Comparison of ENCODE assay signal across 19 mouse cellular contexts in the genomic region with DNA sequence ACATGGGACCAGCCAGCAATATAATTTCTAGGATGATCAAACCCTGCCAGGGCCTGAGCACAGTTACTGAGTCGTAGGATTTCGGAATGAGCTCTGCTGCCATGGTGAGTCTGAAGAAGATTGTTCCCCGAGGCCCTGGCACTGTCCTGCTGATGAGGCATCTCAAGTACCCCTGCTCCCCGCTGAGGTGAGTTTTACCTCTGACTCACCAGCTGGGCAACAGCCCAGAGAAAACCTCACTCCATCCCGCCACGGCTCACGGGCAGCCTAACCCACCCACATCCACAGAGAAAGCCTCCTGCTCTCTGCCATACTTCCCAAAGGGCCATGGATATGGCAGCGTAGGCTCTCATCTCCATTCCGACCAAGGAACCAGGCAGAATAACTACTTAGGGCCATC.
DNase-seq lines count a peak whose midpoint lies in the region; ATAC-seq and TF ChIP-seq lines count a peak whose summit lies in the region.
"Had no signal": no experiment of that assay in that cellular context is flagged by ENCODE, and none has a peak within 500 bp of the region (broad histone marks: within the 10 kb centered on the region; RNA-seq: fewer than 3 reads in every experiment).

No protein-coding gene starts in this region.

- peak; percentile 22 for DNase-seq in adrenal gland, adult 2 months
- DNase-seq in adrenal gland, postnatal 36 days = no peak
- no peak for DNase-seq in hindbrain, postnatal 0 days (ENCODE audit: low spot score)
- no peak for DNase-seq in neural tube, embryonic 10.5 days (ENCODE audit: extremely low spot score, low spot score)
- DNase-seq in NIH3T3 (ENCODE audit: low read depth) = peak; percentile 53
- no peak for DNase-seq in gastrocnemius, postnatal 14 days
- DNase-seq: cerebellum, adult 11-12 months; cerebellum, adult 9-10 months; heart, adult 2 months; heart, postnatal 14 days; kidney, adult 11 months; kidney, adult 9 months had no signal

- ATAC-seq in hindbrain, embryonic 12.5 days (ENCODE audit: low FRiP score) = 0 out of 2 replicates have a peak, but pooled peaks have one; percentile 2
- no peak for ATAC-seq in hindbrain, postnatal 0 days
- no peak; the same call in 1 of the 2 replicates for ATAC-seq in neural tube, embryonic 13.5 days (ENCODE audit: low read depth)
- ATAC-seq: activated CD4-positive, CD25-positive, alpha-beta regulatory T cell, adult 4 months; forebrain, embryonic 15.5 days had no signal

- no peak for TF ChIP-seq CTCF in hindbrain, postnatal 0 days (IDR thresholded peaks at IDR 0.05; ENCODE audit: low read depth)

- H3K36me3 ChIP-seq in hindbrain, embryonic 12.5 days = no peaks in the 10 kb centered on the region
- no peaks in the 10 kb centered on the region for H3K36me3 ChIP-seq in hindbrain, postnatal 0 days (ENCODE audit: insufficient read depth, low read length)
- H3K36me3 ChIP-seq in neural tube, embryonic 13.5 days = no peaks in the 10 kb centered on the region
- H3K36me3 ChIP-seq: embryonic facial prominence, embryonic 10.5 days; forebrain, embryonic 15.5 days; heart, embryonic 15.5 days had no signal

- 77% methylated on average over 9 of the region's 9 CpGs for WGBS in hindbrain, embryonic 12.5 days
- WGBS in hindbrain, postnatal 0 days = 62% methylated on average over 9 of the region's 9 CpGs
- WGBS in neural tube, embryonic 13.5 days = 65% methylated on average over 9 of the region's 9 CpGs

- peaks cover 17% of the 10 kb centered on the region for H3K4me1 ChIP-seq in hindbrain, embryonic 12.5 days
- H3K4me1 ChIP-seq in hindbrain, postnatal 0 days (ENCODE audit: insufficient read depth, low read length) = peaks cover 8% of the 10 kb centered on the region; the same call in 1 of the 2 replicates
- H3K4me1 ChIP-seq in neural tube, embryonic 13.5 days (replicated peaks) = peaks cover 42% of the 10 kb centered on the region
- H3K4me1 ChIP-seq: heart, embryonic 15.5 days had no signal

- no peak overlapping the region for H3K9ac ChIP-seq in hindbrain, embryonic 12.5 days
- H3K9ac ChIP-seq in hindbrain, postnatal 0 days (replicated peaks; ENCODE audit: low read length) = no peak overlapping the region
- no peak overlapping the region for H3K9ac ChIP-seq in neural tube, embryonic 13.5 days
- H3K9ac ChIP-seq: forebrain, embryonic 15.5 days; heart, embryonic 15.5 days had no signal

- H3K4me2 ChIP-seq in hindbrain, embryonic 12.5 days (replicated peaks) = no peak overlapping the region
- no peak overlapping the region for H3K4me2 ChIP-seq in hindbrain, postnatal 0 days (ENCODE audit: low read depth, low read length)
- H3K4me2 ChIP-seq in neural tube, embryonic 13.5 days = no peak overlapping the region
- H3K4me2 ChIP-seq: forebrain, embryonic 15.5 days; heart, embryonic 11.5 days; heart, embryonic 15.5 days had no signal

- H3K9me3 ChIP-seq in hindbrain, embryonic 12.5 days (replicated peaks) = no peaks in the 10 kb centered on the region
- H3K9me3 ChIP-seq in hindbrain, postnatal 0 days (ENCODE audit: low read length) = no peaks in the 10 kb centered on the region
- H3K9me3 ChIP-seq in neural tube, embryonic 13.5 days = no peaks in the 10 kb centered on the region
- H3K9me3 ChIP-seq: embryonic facial prominence, embryonic 10.5 days; forebrain, embryonic 15.5 days; heart, embryonic 15.5 days had no signal

- peaks cover 23% of the 10 kb centered on the region for H3K27me3 ChIP-seq in hindbrain, embryonic 12.5 days
- H3K27me3 ChIP-seq in hindbrain, postnatal 0 days (ENCODE audit: insufficient read depth, low read length) = no peaks in the 10 kb centered on the region
- H3K27me3 ChIP-seq in neural tube, embryonic 13.5 days = peaks cover 26% of the 10 kb centered on the region
- H3K27me3 ChIP-seq: forebrain, embryonic 15.5 days; heart, embryonic 15.5 days had no signal

- H3K27ac ChIP-seq in hindbrain, embryonic 12.5 days = no peak overlapping the region
- no peak overlapping the region for H3K27ac ChIP-seq in hindbrain, postnatal 0 days
- H3K27ac ChIP-seq in neural tube, embryonic 13.5 days (replicated peaks) = peak overlapping the region; percentile 64; the same call in 1 of the 2 replicates
- H3K27ac ChIP-seq: embryonic facial prominence, embryonic 10.5 days; forebrain, embryonic 15.5 days; heart, adult 2 months; heart, embryonic 15.5 days had no signal

- H3K4me3 ChIP-seq in hindbrain, embryonic 12.5 days = no peak overlapping the region
- no peak overlapping the region for H3K4me3 ChIP-seq in hindbrain, postnatal 0 days (ENCODE audit: low read length)
- no peak overlapping the region for H3K4me3 ChIP-seq in neural tube, embryonic 13.5 days
- H3K4me3 ChIP-seq: embryonic facial prominence, embryonic 10.5 days; forebrain, embryonic 15.5 days; heart, adult 2 months; heart, embryonic 15.5 days had no signal

- intact Hi-C loops in gastrocnemius, postnatal 14 days (cut with DNase I; ENCODE audit: low total_unique reads) = no loop called here

Comparison
In these comparisons a context has a peak if more than half of its experiments do, and no peak if none do; other contexts are left out.
1. DNase-seq: peak in adrenal gland, adult 2 months (single experiment) and NIH3T3 (single experiment); none in adrenal gland, postnatal 36 days (0 of 2), hindbrain, postnatal 0 days (single experiment), neural tube, embryonic 10.5 days (single experiment) and gastrocnemius, postnatal 14 days (single experiment).